24 mouse cellular contexts compared by ENCODE assay signal in the genomic region with DNA sequence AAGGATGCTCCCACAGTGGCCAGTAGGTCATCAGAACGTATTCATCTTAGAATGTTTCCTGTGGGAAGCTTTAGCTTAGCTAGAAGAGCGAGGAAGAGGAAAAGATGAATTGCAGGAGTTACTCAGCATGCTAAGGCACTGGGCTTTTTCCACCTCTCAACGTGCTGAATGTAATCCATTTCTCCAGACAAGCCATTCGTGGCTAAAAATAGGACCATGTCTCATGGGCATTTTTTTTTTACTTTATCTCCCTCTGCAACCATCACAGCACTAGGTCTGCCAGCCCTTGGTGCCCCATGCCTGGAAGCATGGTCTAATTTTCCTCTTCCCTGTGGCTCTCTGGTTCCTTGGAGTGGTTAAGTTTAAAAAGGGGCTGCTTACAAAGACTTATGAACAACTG.
DNase-seq lines count a peak whose midpoint lies in the region; ATAC-seq and TF ChIP-seq lines count a peak whose summit lies in the region.
"Had no signal": no experiment of that assay in that cellular context is flagged by ENCODE, and none has a peak within 500 bp of the region (broad histone marks: within the 10 kb centered on the region; RNA-seq: fewer than 3 reads in every experiment).

No protein-coding gene starts in this region.

- H3K79me2 ChIP-seq in heart, adult 2 months (replicated peaks; ENCODE audit: control insufficient read depth, insufficient read depth, low read length) = no peaks in the 10 kb centered on the region

- H3K4me3 ChIP-seq in heart, adult 2 months = no peak overlapping the region
- no peak overlapping the region for H3K4me3 ChIP-seq in heart, embryonic 12.5 days
- H3K4me3 ChIP-seq in limb, embryonic 10.5 days = no peak overlapping the region
- H3K4me3 ChIP-seq: hindbrain, embryonic 15.5 days; neural tube, embryonic 15.5 days had no signal

- H3K4me1 ChIP-seq in heart, adult 2 months (ENCODE audit: control insufficient read depth, insufficient read depth, low read length) = peaks cover 20% of the 10 kb centered on the region
- H3K4me1 ChIP-seq in heart, embryonic 12.5 days (replicated peaks) = peaks cover 42% of the 10 kb centered on the region
- peaks cover 19% of the 10 kb centered on the region for H3K4me1 ChIP-seq in limb, embryonic 10.5 days
- H3K4me1 ChIP-seq: hindbrain, embryonic 15.5 days; megakaryocyte, embryonic 14.5 days; neural tube, embryonic 15.5 days had no signal

- no peak for TF ChIP-seq CTCF in heart, adult 2 months (IDR thresholded peaks at IDR 0.05)

- intact Hi-C loops in heart, adult 2 months (cut with DNase I) = loop anchor here (2.0 to 5.0 kb wide), 4 partner anchors 33 to 253 kb away; no protein-coding TSS in a partner anchor

- H3K9me3 ChIP-seq in heart, embryonic 12.5 days (replicated peaks) = peaks cover 10% of the 10 kb centered on the region
- no peaks in the 10 kb centered on the region for H3K9me3 ChIP-seq in limb, embryonic 10.5 days (replicated peaks)
- H3K9me3 ChIP-seq: hindbrain, embryonic 15.5 days; neural tube, embryonic 15.5 days had no signal

- no peaks in the 10 kb centered on the region for H3K27me3 ChIP-seq in heart, adult 2 months (ENCODE audit: control insufficient read depth, insufficient read depth, low read length)
- peaks cover 31% of the 10 kb centered on the region for H3K27me3 ChIP-seq in heart, embryonic 12.5 days (replicated peaks)
- H3K27me3 ChIP-seq in limb, embryonic 10.5 days (ENCODE audit: low read depth, poor library complexity, severe bottlenecking) = no peaks in the 10 kb centered on the region
- H3K27me3 ChIP-seq: hindbrain, embryonic 15.5 days; megakaryocyte, embryonic 14.5 days; neural tube, embryonic 15.5 days; Patski had no signal

- 26% methylated on average over 4 of the region's 4 CpGs for WGBS in heart, adult 2 months
- WGBS in heart, embryonic 12.5 days = 9% methylated on average over 4 of the region's 4 CpGs
- 73% methylated on average over 4 of the region's 4 CpGs for WGBS in limb, embryonic 10.5 days

- no peak overlapping the region for H3K9ac ChIP-seq in heart, adult 2 months (ENCODE audit: low read depth, low read length)
- H3K9ac ChIP-seq in heart, embryonic 12.5 days = no peak overlapping the region
- H3K9ac ChIP-seq: forebrain, postnatal 0 days; hindbrain, embryonic 15.5 days; liver, postnatal 0 days; neural tube, embryonic 15.5 days had no signal

- no peak; the same call in 1 of the 2 replicates for ATAC-seq in heart, embryonic 12.5 days (ENCODE audit: insufficient number of reproducible peaks, low FRiP score)
- ATAC-seq: activated CD4-positive, CD25-positive, alpha-beta regulatory T cell, adult 4 months; forebrain, postnatal 0 days; intestine, postnatal 0 days; midbrain, embryonic 16.5 days; Patski had no signal

- TF ChIP-seq EP300 in heart, adult 2 months (IDR thresholded peaks at IDR 0.05; ENCODE audit: insufficient read depth, low read depth, low read length) = no peak

- no peak for TF ChIP-seq POLR2A in heart, adult 2 months (IDR thresholded peaks at IDR 0.05; ENCODE audit: insufficient read depth, low read depth, low read length)

- DNase-seq in heart, adult 2 months = peak in 1 of 2 experiments; percentile 18
- DNase-seq in heart, adult 8-10 months (ENCODE audit: low spot score) = no peak
- peak; percentile 44 for DNase-seq in NIH3T3 (ENCODE audit: low read depth)
- peak; percentile 11 for DNase-seq in limb, embryonic 10.5 days (ENCODE audit: low spot score)
- DNase-seq in ovary, postnatal 10 days (ENCODE audit: low spot score) = no peak
- no peak for DNase-seq in kidney, postnatal 36 days
- DNase-seq: adrenal gland, postnatal 25 days; cerebellum, adult 18-20 months; cerebellum, postnatal 25 days; embryo, embryonic 11 days; forebrain, postnatal 0 days; gastrocnemius, postnatal 10 days; liver, postnatal 0 days; right cerebral cortex, postnatal 4 days; thymus, adult 2 months had no signal

- H3K4me2 ChIP-seq in heart, embryonic 12.5 days = peak overlapping the region; percentile 43
- H3K4me2 ChIP-seq: hindbrain, embryonic 15.5 days; neural tube, embryonic 15.5 days had no signal

- peak overlapping the region; percentile 61 for H3K27ac ChIP-seq in heart, adult 2 months
- peak overlapping the region; percentile 76 for H3K27ac ChIP-seq in heart, embryonic 12.5 days (ENCODE audit: poor library complexity, severe bottlenecking)
- no peak overlapping the region for H3K27ac ChIP-seq in limb, embryonic 10.5 days
- H3K27ac ChIP-seq: hindbrain, embryonic 15.5 days; kidney, postnatal 0 days; neural tube, embryonic 15.5 days had no signal

- peaks cover 4% of the 10 kb centered on the region; the same call in 1 of the 2 replicates for H3K36me3 ChIP-seq in heart, adult 2 months (ENCODE audit: control insufficient read depth, insufficient read depth, low read length)
- H3K36me3 ChIP-seq in heart, embryonic 12.5 days = no peaks in the 10 kb centered on the region
- no peaks in the 10 kb centered on the region for H3K36me3 ChIP-seq in limb, embryonic 10.5 days
- H3K36me3 ChIP-seq: hindbrain, embryonic 15.5 days; neural tube, embryonic 15.5 days had no signal

Comparison
In these comparisons a context has a peak if more than half of its experiments do, and no peak if none do; other contexts are left out.
1. DNase-seq: peak in NIH3T3 (single experiment) and limb, embryonic 10.5 days (single experiment); none in heart, adult 8-10 months (single experiment), ovary, postnatal 10 days (single experiment) and kidney, postnatal 36 days (0 of 2).